ENCODE assay signal across 14 mouse cellular contexts in genomic region chr1:37495698-37496321, GRCm38 (mm10). TPM values are rescaled to one million over a fixed set of nuclear protein-coding genes. Genes with fewer than 3 reads are reported as not detected.
DNase-seq lines count a peak whose midpoint lies in the region; ATAC-seq and TF ChIP-seq lines count a peak whose summit lies in the region.
"Had no signal": no experiment of that assay in that cellular context is flagged by ENCODE, and none has a peak within 500 bp of the region (broad histone marks: within the 10 kb centered on the region; RNA-seq: fewer than 3 reads in every experiment).

No protein-coding gene starts in this region.

- intact Hi-C loops in left cerebral cortex, postnatal 10 days (cut with DNase I) = no loop called here

- no peaks in the 10 kb centered on the region for H3K27me3 ChIP-seq in heart, embryonic 16.5 days (ENCODE audit: control insufficient read depth, insufficient read depth, low read length)
- no peaks in the 10 kb centered on the region for H3K27me3 ChIP-seq in heart, embryonic 12.5 days (replicated peaks)
- no peaks in the 10 kb centered on the region for H3K27me3 ChIP-seq in midbrain, postnatal 0 days (ENCODE audit: insufficient read depth, low read length)
- no peaks in the 10 kb centered on the region for H3K27me3 ChIP-seq in forebrain, embryonic 11.5 days (ENCODE audit: control insufficient read depth, insufficient read depth, low read length)
- H3K27me3 ChIP-seq: forebrain, embryonic 15.5 days had no signal

- no peak overlapping the region for H3K9ac ChIP-seq in heart, embryonic 16.5 days (ENCODE audit: low read length)
- no peak overlapping the region for H3K9ac ChIP-seq in heart, embryonic 12.5 days
- no peak overlapping the region for H3K9ac ChIP-seq in midbrain, postnatal 0 days (replicated peaks; ENCODE audit: low read length, poor library complexity, severe bottlenecking)
- H3K9ac ChIP-seq in forebrain, embryonic 11.5 days (ENCODE audit: low read length) = no peak overlapping the region
- H3K9ac ChIP-seq: forebrain, embryonic 15.5 days; hindbrain, embryonic 15.5 days had no signal

- no peaks in the 10 kb centered on the region for H3K9me3 ChIP-seq in heart, embryonic 16.5 days (replicated peaks; ENCODE audit: control insufficient read depth, low read length)
- peaks cover 2% of the 10 kb centered on the region; the same call in 1 of the 2 replicates for H3K9me3 ChIP-seq in heart, embryonic 12.5 days (replicated peaks)
- no peaks in the 10 kb centered on the region for H3K9me3 ChIP-seq in midbrain, postnatal 0 days (ENCODE audit: low read length)
- H3K9me3 ChIP-seq in forebrain, embryonic 11.5 days (ENCODE audit: control insufficient read depth, low read length) = no peaks in the 10 kb centered on the region
- H3K9me3 ChIP-seq: forebrain, embryonic 15.5 days; hindbrain, embryonic 15.5 days had no signal

- H3K4me1 ChIP-seq in heart, embryonic 16.5 days (ENCODE audit: control insufficient read depth, insufficient read depth, low read length) = peaks cover 2% of the 10 kb centered on the region
- peaks cover 1% of the 10 kb centered on the region for H3K4me1 ChIP-seq in heart, embryonic 12.5 days (replicated peaks)
- peaks cover 32% of the 10 kb centered on the region for H3K4me1 ChIP-seq in bone marrow macrophage, adult 2 months (ENCODE audit: control insufficient read depth, insufficient read depth, low read length)
- H3K4me1 ChIP-seq in midbrain, postnatal 0 days (ENCODE audit: insufficient read depth, low read length) = no peaks in the 10 kb centered on the region
- no peaks in the 10 kb centered on the region for H3K4me1 ChIP-seq in forebrain, embryonic 11.5 days (replicated peaks; ENCODE audit: control insufficient read depth, insufficient read depth, low read length)
- H3K4me1 ChIP-seq: forebrain, embryonic 15.5 days; hindbrain, embryonic 15.5 days had no signal

- no peak for TF ChIP-seq CTCF in bone marrow macrophage, adult 2 months (IDR thresholded peaks at IDR 0.05; ENCODE audit: low read depth, low read length)
- TF ChIP-seq CTCF in midbrain, postnatal 0 days (IDR thresholded peaks at IDR 0.05) = no peak

- peak; percentile 79 for DNase-seq in A20 (ENCODE audit: low read depth, low spot score)
- no peak for DNase-seq in midbrain, postnatal 0 days (ENCODE audit: low spot score)
- DNase-seq in forebrain, embryonic 11.5 days (ENCODE audit: low spot score) = no peak
- DNase-seq in left cerebral cortex, postnatal 10 days (ENCODE audit: extremely low spot score in 1 of 2, low spot score in 2 of 2) = no peak
- DNase-seq: heart, adult 11 months; kidney, postnatal 36 days; right cerebral cortex, postnatal 4 days had no signal

- peak overlapping the region; percentile 15; the same call in 1 of the 2 replicates for H3K4me3 ChIP-seq in heart, embryonic 16.5 days (ENCODE audit: low read length)
- no peak overlapping the region for H3K4me3 ChIP-seq in heart, embryonic 12.5 days
- peak overlapping the region; percentile 66 for H3K4me3 ChIP-seq in bone marrow macrophage, adult 2 months (ENCODE audit: insufficient read depth, low read length)
- no peak overlapping the region for H3K4me3 ChIP-seq in midbrain, postnatal 0 days (ENCODE audit: low read depth, low read length)
- no peak overlapping the region for H3K4me3 ChIP-seq in forebrain, embryonic 11.5 days (ENCODE audit: low read depth, low read length)
- H3K4me3 ChIP-seq: forebrain, embryonic 15.5 days; hindbrain, embryonic 15.5 days had no signal

- H3K27ac ChIP-seq in heart, embryonic 16.5 days (ENCODE audit: low read length) = 0 out of 2 replicates have a peak overlapping the region, but pooled peaks have one; percentile 3
- no peak overlapping the region for H3K27ac ChIP-seq in heart, embryonic 12.5 days (ENCODE audit: poor library complexity, severe bottlenecking)
- peak overlapping the region; percentile 73 for H3K27ac ChIP-seq in bone marrow macrophage, adult 2 months (ENCODE audit: insufficient read depth, low read depth, low read length)
- no peak overlapping the region for H3K27ac ChIP-seq in midbrain, postnatal 0 days (ENCODE audit: low read depth, low read length)
- H3K27ac ChIP-seq in forebrain, embryonic 11.5 days (ENCODE audit: low read depth, low read length) = no peak overlapping the region
- H3K27ac ChIP-seq: forebrain, embryonic 15.5 days; hindbrain, embryonic 15.5 days had no signal

- 75% methylated on average over 10 of the region's 10 CpGs for WGBS in heart, embryonic 16.5 days
- 78% methylated on average over 10 of the region's 10 CpGs for WGBS in heart, embryonic 12.5 days
- 88% methylated on average over 10 of the region's 10 CpGs for WGBS in midbrain, postnatal 0 days
- 85% methylated on average over 10 of the region's 10 CpGs for WGBS in forebrain, embryonic 11.5 days

- no peak for ATAC-seq in heart, embryonic 16.5 days (replicated peaks; ENCODE audit: extremely low read depth, insufficient read depth, low FRiP score)
- ATAC-seq in heart, embryonic 12.5 days (ENCODE audit: insufficient number of reproducible peaks, low FRiP score) = no peak
- peak; percentile 71 for ATAC-seq in megakaryocyte, adult 5-6 weeks (ENCODE audit: poor library complexity, severe bottlenecking)
- no peak for ATAC-seq in midbrain, postnatal 0 days (ENCODE audit: low FRiP score)
- no peak for ATAC-seq in forebrain, embryonic 11.5 days (replicated peaks; ENCODE audit: low FRiP score)
- ATAC-seq: forebrain, embryonic 15.5 days had no signal

- no peak for TF ChIP-seq POLR2A in bone marrow macrophage, adult 2 months (IDR thresholded peaks at IDR 0.05; ENCODE audit: borderline replicate concordance, low read depth, low read length)

- H3K36me3 ChIP-seq in heart, embryonic 16.5 days (ENCODE audit: control insufficient read depth, insufficient read depth) = peaks cover 2% of the 10 kb centered on the region; the same call in 1 of the 2 replicates
- no peaks in the 10 kb centered on the region for H3K36me3 ChIP-seq in heart, embryonic 12.5 days
- H3K36me3 ChIP-seq in midbrain, postnatal 0 days (ENCODE audit: insufficient read depth, low read length) = no peaks in the 10 kb centered on the region; the same call in 1 of the 2 replicates
- no peaks in the 10 kb centered on the region for H3K36me3 ChIP-seq in forebrain, embryonic 11.5 days (ENCODE audit: control insufficient read depth, insufficient read depth, low read length)
- H3K36me3 ChIP-seq: forebrain, embryonic 15.5 days; hindbrain, embryonic 15.5 days had no signal

- H3K4me2 ChIP-seq in heart, embryonic 16.5 days (ENCODE audit: low read depth, low read length) = 0 out of 2 replicates have a peak overlapping the region, but pooled peaks have one; percentile 6
- no peak overlapping the region for H3K4me2 ChIP-seq in heart, embryonic 12.5 days
- H3K4me2 ChIP-seq in midbrain, postnatal 0 days (ENCODE audit: low read depth, low read length, poor library complexity, severe bottlenecking) = no peak overlapping the region
- no peak overlapping the region for H3K4me2 ChIP-seq in forebrain, embryonic 11.5 days (ENCODE audit: low read depth, low read length, severe bottlenecking)
- H3K4me2 ChIP-seq: forebrain, embryonic 15.5 days; hindbrain, embryonic 15.5 days; midbrain, embryonic 11.5 days had no signal

RNA-seq across cellular contexts. Expression of gene Mgat4a, which starts 45.0 kb away (rescaled TPM):
- 5.0 and 5.3 TPM in 2 replicates for polyA plus RNA-seq in heart, embryonic 16.5 days (2015; fragmentation: Nextera tagmentation; extraction: Ambion mirVana)
- polyA plus RNA-seq in heart, embryonic 12.5 days (2016; fragmentation: Nextera tagmentation; extraction: Ambion mirVana) = 3.6 and 3.9 TPM in 2 replicates
- polyA plus RNA-seq in bone marrow macrophage, adult 2 months (2012; ENCODE audit: insufficient read depth, insufficient read length, missing spikeins) = 20.0 and 24.9 TPM in 2 replicates
- total RNA-seq in megakaryocyte, adult 5-6 weeks (2015) = 3.5 and 5.1 TPM in 2 replicates
- 5.5 and 6.9 TPM in 2 replicates for total RNA-seq in megakaryocyte, adult 5-6 weeks (2017)
- 27.8 and 28.1 TPM in 2 replicates for total RNA-seq in midbrain, postnatal 0 days (2014; rRNA removed)
- polyA plus RNA-seq in midbrain, postnatal 0 days (2015; fragmentation: Nextera tagmentation; extraction: Ambion mirVana) = 8.1 and 9.2 TPM in 2 replicates
- 3.2 and 4.0 TPM in 2 replicates for polyA plus RNA-seq in forebrain, embryonic 11.5 days (2014; fragmentation: Nextera tagmentation; extraction: Ambion mirVana)
- 10 to 100 TPM; 28.9 to 29.6 TPM for total RNA-seq in left cerebral cortex, postnatal 10 days (2021)

Comparison
In these comparisons a context has a peak if more than half of its experiments do, and no peak if none do; other contexts are left out.
1. H3K27ac ChIP-seq: peak in heart, embryonic 16.5 days (single experiment) and bone marrow macrophage, adult 2 months (single experiment); none in heart, embryonic 12.5 days (single experiment), midbrain, postnatal 0 days (single experiment) and forebrain, embryonic 11.5 days (single experiment).
2. H3K4me3 ChIP-seq: peak in heart, embryonic 16.5 days (single experiment) and bone marrow macrophage, adult 2 months (single experiment); none in heart, embryonic 12.5 days (single experiment), midbrain, postnatal 0 days (single experiment) and forebrain, embryonic 11.5 days (single experiment).